ENCODE assay signal across 18 mouse cellular contexts in genomic region chr3:73667245-73668131, GRCm38 (mm10).
"Had no signal": no experiment of that assay in that cellular context is flagged by ENCODE, and none has a peak within 500 bp of the region (broad histone marks: within the 10 kb centered on the region; RNA-seq: fewer than 3 reads in every experiment).

No protein-coding gene starts in this region.

- H3K9me3 ChIP-seq: liver, embryonic 12.5 days; midbrain, embryonic 10.5 days; midbrain, embryonic 12.5 days; neural tube, embryonic 13.5 days; neural tube, embryonic 15.5 days had no signal

- ATAC-seq: liver, embryonic 12.5 days; lung, postnatal 0 days; midbrain, embryonic 16.5 days had no signal

- H3K4me1 ChIP-seq: liver, embryonic 12.5 days; midbrain, embryonic 10.5 days; midbrain, embryonic 12.5 days; neural tube, embryonic 13.5 days; neural tube, embryonic 15.5 days had no signal

- H3K4me2 ChIP-seq: liver, embryonic 12.5 days; midbrain, embryonic 12.5 days; neural tube, embryonic 13.5 days; neural tube, embryonic 15.5 days had no signal

- H3K4me3 ChIP-seq: liver, embryonic 12.5 days; midbrain, embryonic 10.5 days; midbrain, embryonic 12.5 days; myocyte; neural tube, embryonic 13.5 days; neural tube, embryonic 15.5 days had no signal

- DNase-seq: midbrain, embryonic 14.5 days; retina, postnatal 1 day; right cerebral cortex, adult 18-20 months; right cerebral cortex, postnatal 25 days; right cerebral cortex, postnatal 4 days; spleen, adult 18-20 months; thymus, adult 18-20 months; thymus, postnatal 14 days; thymus, postnatal 36 days had no signal

- H3K27ac ChIP-seq: liver, embryonic 12.5 days; liver, embryonic 14.5 days; midbrain, embryonic 10.5 days; midbrain, embryonic 12.5 days; neural tube, embryonic 13.5 days; neural tube, embryonic 15.5 days had no signal

- H3K36me3 ChIP-seq: liver, embryonic 12.5 days; midbrain, embryonic 10.5 days; midbrain, embryonic 12.5 days; neural tube, embryonic 13.5 days; neural tube, embryonic 15.5 days had no signal

- H3K9ac ChIP-seq: liver, embryonic 12.5 days; liver, embryonic 14.5 days; midbrain, embryonic 12.5 days; neural tube, embryonic 13.5 days; neural tube, embryonic 15.5 days had no signal

- H3K27me3 ChIP-seq: liver, embryonic 12.5 days; midbrain, embryonic 12.5 days; neural tube, embryonic 13.5 days; neural tube, embryonic 15.5 days had no signal
